Mouse (Mus musculus) testis, adult 2 months (tissue): Measurements from ENCODE around the gene Atpaf1. TPM values are rescaled to one million over a fixed set of nuclear protein-coding genes. Genes with fewer than 3 reads are reported as not detected.

Experiments
- H3K27ac ChIP-seq: fragments of 200-500 bp; 2 replicates; pipeline ENCODE4 v1.5.1; 2012; ENCODE audit warnings: low read depth, low read length; ENCODE audit not compliant: control insufficient read depth, insufficient read depth
- H3K27me3 ChIP-seq: fragments of 200-500 bp; 2 replicates; pipeline ENCODE4 v1.6.1; 2012; ENCODE audit warnings: mild to moderate bottlenecking, low read length, moderate library complexity; ENCODE audit not compliant: control insufficient read depth, insufficient read depth
- H3K36me3 ChIP-seq: fragments of 200-500 bp; 2 replicates; pipeline ENCODE4 v1.6.1; 2012; ENCODE audit warnings: mild to moderate bottlenecking, low read length; ENCODE audit not compliant: control insufficient read depth, insufficient read depth
- H3K4me1 ChIP-seq: fragments of 200-500 bp; 2 replicates; pipeline ENCODE4 v1.6.1; 2012; ENCODE audit warnings: low read length; ENCODE audit not compliant: control insufficient read depth, insufficient read depth
- H3K4me3 ChIP-seq: fragments of 200-500 bp; 2 replicates; pipeline ENCODE4 v1.5.1; 2012; ENCODE audit warnings: low read depth, mild to moderate bottlenecking, low read length, moderate library complexity, mixed read lengths; ENCODE audit not compliant: control insufficient read depth
- CTCF ChIP-seq: fragments of 200-500 bp; IDR thresholded peaks from 2 replicates; pipeline ENCODE4 v1.5.1; 2012; ENCODE audit warnings: low read depth, mild to moderate bottlenecking, inconsistent platforms, low read length, moderate library complexity; ENCODE audit not compliant: control insufficient read depth, insufficient read depth, insufficient replicate concordance
- POLR2A ChIP-seq: fragments of 200-500 bp; IDR thresholded peaks from 2 replicates; pipeline ENCODE4 v1.6.1; 2012; ENCODE audit warnings: low read depth, mild to moderate bottlenecking, inconsistent platforms, low read length, moderate library complexity; ENCODE audit not compliant: control insufficient read depth
- polyA plus RNA-seq: library from polyadenylated mRNA; depleted of rRNA; stranded (reverse); fragments of >200 nt; gene quantifications from 2 replicates; pipeline ENCODE4 v1.2.3, GENCODE M21; 2012

The Atpaf1 gene
- polyA plus RNA-seq, 1 experiment = 11.3 TPM

- no peak for TF ChIP-seq CTCF
- TF ChIP-seq POLR2A = no peak
- Histone ChIP-seq H3K4me3 (peak overlapping the region; percentile 61), H3K36me3 (no peaks in the 10 kb centered on the region), H3K27me3 (no peaks in the 10 kb centered on the region), H3K4me1 (peaks cover 9% of the 10 kb centered on the region; the same call in 1 of the 2 replicates), H3K27ac (no peak overlapping the region)
These were observed 4.3 kb upstream of the Atpaf1 start for GRCm38 (mm10) chr4:115780269-115780668.

GRCm38 (mm10) chr4:115780918-115781317 is 3.7 kb upstream of the Atpaf1 start, which contains the start of gene Tex38:
Gene Tex38, minus strand, starts transcription at chr4:115781018.
- Histone ChIP-seq H3K4me3 (peak within 1 kb of the TSS; percentile 75), H3K27me3 (no peaks in the 10 kb centered on the region), H3K27ac (peak within 1 kb of the TSS; percentile 80; the same call in 1 of the 2 replicates), H3K36me3 (no peaks in the 10 kb centered on the region), H3K4me1 (peaks cover 9% of the 10 kb centered on the region; the same call in 1 of the 2 replicates)
- TF ChIP-seq POLR2A (no peak; the same call in 1 of the 2 replicates), CTCF (no peak)

GRCm38 (mm10) chr4:115782026-115782805 is 2.4 kb upstream of the Atpaf1 start:
- TF ChIP-seq CTCF = no peak
- TF ChIP-seq POLR2A = no peak
- Histone ChIP-seq H3K27ac (0 out of 2 replicates have a peak overlapping the region, but pooled peaks have one; percentile 12), H3K4me3 (peak overlapping the region; percentile 75), H3K36me3 (no peaks in the 10 kb centered on the region), H3K27me3 (no peaks in the 10 kb centered on the region), H3K4me1 (peaks cover 9% of the 10 kb centered on the region; the same call in 1 of the 2 replicates)

- Histone ChIP-seq H3K27ac (peak overlapping the region; percentile 74; the same call in 1 of the 2 replicates), H3K27me3 (no peaks in the 10 kb centered on the region), H3K36me3 (no peaks in the 10 kb centered on the region), H3K4me1 (peaks cover 7% of the 10 kb centered on the region; the same call in 1 of the 2 replicates), H3K4me3 (peak overlapping the region; percentile 96)
- TF ChIP-seq CTCF (no peak), POLR2A (no peak)
These were observed 961 bp downstream of the Atpaf1 start for GRCm38 (mm10) chr4:115785511-115786034.

- TF ChIP-seq CTCF (no peak), POLR2A (no peak)
- Histone ChIP-seq H3K4me1 (no peaks in the 10 kb centered on the region), H3K36me3 (0 out of 2 replicates have a peak, but pooled peaks cover 1% of the 10 kb centered on the region), H3K4me3 (no peak overlapping the region), H3K27me3 (no peaks in the 10 kb centered on the region), H3K27ac (no peak overlapping the region)
These were observed 6.3 kb downstream of the Atpaf1 start for GRCm38 (mm10) chr4:115790864-115791263.

GRCm38 (mm10) chr4:115795360-115795759 is 10.7 kb downstream of the Atpaf1 start:
- TF ChIP-seq POLR2A = no peak
- TF ChIP-seq CTCF = no peak
- Histone ChIP-seq H3K36me3 (peaks cover 1% of the 10 kb centered on the region; the same call in 1 of the 2 replicates), H3K4me1 (no peaks in the 10 kb centered on the region), H3K27me3 (no peaks in the 10 kb centered on the region), H3K27ac (no peak overlapping the region), H3K4me3 (no peak overlapping the region)

- TF ChIP-seq POLR2A (no peak), CTCF (no peak)
- Histone ChIP-seq H3K36me3 (no peaks in the 10 kb centered on the region; the same call in 1 of the 2 replicates), H3K4me1 (no peaks in the 10 kb centered on the region), H3K4me3 (no peak overlapping the region), H3K27ac (no peak overlapping the region), H3K27me3 (no peaks in the 10 kb centered on the region)
These were observed 15.4 kb downstream of the Atpaf1 start for GRCm38 (mm10) chr4:115799981-115800380.
